ENCODE assay signal across 26 mouse cellular contexts in the genomic region with DNA sequence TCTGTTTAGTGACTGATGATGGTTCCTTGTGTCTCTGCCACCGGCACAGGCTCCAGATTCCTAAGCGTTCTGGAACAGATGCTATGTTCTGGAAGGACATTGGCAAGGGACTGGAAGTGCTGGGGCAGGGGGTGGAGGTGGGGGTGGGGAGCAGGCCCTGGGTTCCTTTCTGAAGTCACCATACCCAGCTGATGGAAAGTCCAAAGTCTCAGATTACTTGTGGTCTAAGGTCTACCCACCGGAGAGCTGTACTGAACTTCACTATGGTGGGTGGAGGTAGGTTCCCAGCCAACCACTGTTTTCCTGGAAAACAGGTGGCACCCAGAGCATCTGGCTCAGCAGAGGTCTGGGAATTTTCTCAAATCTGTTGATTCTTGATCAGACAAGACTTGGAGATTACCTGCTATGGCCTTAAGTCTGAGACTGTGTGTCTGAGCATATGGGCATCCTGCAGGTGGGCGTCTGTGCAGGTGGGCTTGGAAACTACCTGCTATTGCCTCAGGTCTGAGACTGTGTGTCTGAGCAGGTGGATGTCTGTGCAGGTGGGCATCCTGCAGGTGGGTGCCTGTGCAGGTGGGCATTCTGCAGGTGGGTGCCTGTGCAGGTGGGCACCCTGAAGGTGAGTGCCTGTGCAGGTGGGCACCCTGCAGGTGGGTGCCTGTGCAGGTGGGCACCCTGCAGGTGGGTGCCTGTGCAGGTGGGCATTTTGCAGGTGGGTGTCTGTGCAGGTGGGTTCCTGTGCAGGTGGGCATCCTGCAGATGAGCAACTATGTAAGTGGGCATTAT. TPM values are rescaled to one million over a fixed set of nuclear protein-coding genes. Genes with fewer than 3 reads are reported as not detected.
DNase-seq lines count a peak whose midpoint lies in the region; ATAC-seq and TF ChIP-seq lines count a peak whose summit lies in the region.
"Had no signal": no experiment of that assay in that cellular context is flagged by ENCODE, and none has a peak within 500 bp of the region (broad histone marks: within the 10 kb centered on the region; RNA-seq: fewer than 3 reads in every experiment).

No protein-coding gene starts in this region.

- no peak overlapping the region for H3K9ac ChIP-seq in CH12.LX (ENCODE audit: insufficient read depth, low read depth)
- no peak overlapping the region for H3K9ac ChIP-seq in intestine, embryonic 15.5 days
- H3K9ac ChIP-seq: embryonic facial prominence, embryonic 12.5 days; embryonic facial prominence, embryonic 15.5 days; heart, embryonic 12.5 days; heart, embryonic 15.5 days; hindbrain, embryonic 13.5 days had no signal

- TF ChIP-seq CTCF in spleen, adult 2 months (IDR thresholded peaks at IDR 0.05; ENCODE audit: extremely low read depth, insufficient read depth, insufficient read length, insufficient replicate concordance), result no peak
- no peak for TF ChIP-seq CTCF in CH12.LX (conservative IDR thresholded peaks at IDR 0.05 in 1 of 2, IDR thresholded peaks at IDR 0.05 in 1 of 2; ENCODE audit: low read depth in 2 of 2, low read length in 2 of 2)

- TF ChIP-seq RAD21 in CH12.LX (IDR thresholded peaks at IDR 0.05; ENCODE audit: low read depth, low read length), result no peak

- no peak overlapping the region for H3K4me2 ChIP-seq in CH12.LX (ENCODE audit: insufficient read depth, low read depth, poor library complexity, severe bottlenecking)
- H3K4me2 ChIP-seq in intestine, embryonic 15.5 days (replicated peaks), result no peak overlapping the region
- H3K4me2 ChIP-seq: embryonic facial prominence, embryonic 12.5 days; embryonic facial prominence, embryonic 15.5 days; heart, embryonic 12.5 days; heart, embryonic 15.5 days; hindbrain, embryonic 13.5 days had no signal

- peak; percentile 48 for ATAC-seq in intestine, embryonic 15.5 days
- ATAC-seq: forebrain, embryonic 14.5 days; hindbrain, embryonic 16.5 days had no signal

- TF ChIP-seq POLR2A in spleen, adult 2 months (IDR thresholded peaks at IDR 0.05; ENCODE audit: low read depth, low read length), result no peak
- no peak for TF ChIP-seq POLR2A in CH12.LX (IDR thresholded peaks at IDR 0.05; ENCODE audit: low read depth, low read length)

- in situ Hi-C loops in CH12.LX (cut with MboI; ENCODE audit: low pct_ligation_motif_present, low pct_unique_long_range_greater_than_20kb, low sequenced_read_pairs), result loop anchor here (10.0 kb wide), 1 partner anchor 54 kb away; no protein-coding TSS in a partner anchor

- dilution Hi-C loops in CH12.LX (cut with MboI; ENCODE audit: extremely low pct_ligation_motif_present, extremely low pct_unique_long_range_greater_than_20kb, low sequenced_read_pairs), result no loop called here

- no peak for DNase-seq in spleen, adult 2 months (ENCODE audit: low read depth in 1 of 2, low spot score in 2 of 2)
- DNase-seq in spleen, adult 18-20 months, result no peak
- no peak for DNase-seq in CH12.LX (ENCODE audit: extremely low read depth)
- DNase-seq in cerebellum, adult 11 months, result no peak
- no peak for DNase-seq in embryo, embryonic 10.5 days (ENCODE audit: low spot score)
- no peak for DNase-seq in B cell, adult 2 months
- DNase-seq: cerebellum, adult 2 months; gastrocnemius, postnatal 25 days; kidney, adult 11 months had no signal

- peaks cover 10% of the 10 kb centered on the region for H3K9me3 ChIP-seq in CH12.LX (replicated peaks; ENCODE audit: low read length)
- H3K9me3 ChIP-seq in intestine, embryonic 15.5 days, result no peaks in the 10 kb centered on the region
- H3K9me3 ChIP-seq: embryonic facial prominence, embryonic 12.5 days; embryonic facial prominence, embryonic 15.5 days; G1E; heart, embryonic 12.5 days; heart, embryonic 15.5 days; hindbrain, embryonic 10.5 days; hindbrain, embryonic 13.5 days had no signal

- WGBS in spleen, adult 2 months, result 71% methylated on average over 4 of the region's 4 CpGs
- 71% methylated on average over 4 of the region's 4 CpGs for WGBS in intestine, embryonic 15.5 days

- peak; percentile 59; the same call in 1 of the 2 replicates for TF ChIP-seq EP300 in CH12.LX (IDR thresholded peaks at IDR 0.05; ENCODE audit: low read length)

- peak overlapping the region; percentile 77 for H3K27ac ChIP-seq in spleen, adult 2 months (ENCODE audit: insufficient read depth, low read length)
- H3K27ac ChIP-seq in CH12.LX (ENCODE audit: insufficient read depth, low read depth), result no peak overlapping the region
- no peak overlapping the region for H3K27ac ChIP-seq in intestine, embryonic 15.5 days
- H3K27ac ChIP-seq: embryonic facial prominence, embryonic 12.5 days; embryonic facial prominence, embryonic 15.5 days; heart, embryonic 15.5 days; hindbrain, embryonic 10.5 days; hindbrain, embryonic 13.5 days had no signal

- H3K27me3 ChIP-seq in spleen, adult 2 months (ENCODE audit: control insufficient read depth, insufficient read depth, low read length), result no peaks in the 10 kb centered on the region
- peaks cover 60% of the 10 kb centered on the region for H3K27me3 ChIP-seq in CH12.LX (replicated peaks)
- no peaks in the 10 kb centered on the region for H3K27me3 ChIP-seq in intestine, embryonic 15.5 days (replicated peaks)
- H3K27me3 ChIP-seq: embryonic facial prominence, embryonic 12.5 days; embryonic facial prominence, embryonic 15.5 days; hindbrain, embryonic 13.5 days had no signal

- H3K36me3 ChIP-seq in spleen, adult 2 months (ENCODE audit: control insufficient read depth, insufficient read depth, low read length), result no peaks in the 10 kb centered on the region
- no peaks in the 10 kb centered on the region for H3K36me3 ChIP-seq in CH12.LX (replicated peaks in 1 of 2; ENCODE audit: control insufficient read depth in 1 of 2, insufficient read depth in 1 of 2, low read length in 1 of 2)
- H3K36me3 ChIP-seq in intestine, embryonic 15.5 days, result no peaks in the 10 kb centered on the region
- H3K36me3 ChIP-seq: embryonic facial prominence, embryonic 12.5 days; embryonic facial prominence, embryonic 15.5 days; G1E; heart, embryonic 12.5 days; heart, embryonic 15.5 days; hindbrain, embryonic 10.5 days; hindbrain, embryonic 13.5 days had no signal

- peak overlapping the region; percentile 31 for H3K4me3 ChIP-seq in spleen, adult 2 months (ENCODE audit: extremely low read depth, insufficient read depth, insufficient read length)
- H3K4me3 ChIP-seq in CH12.LX (replicated peaks in 1 of 3; ENCODE audit: low read depth in 2 of 3, low read length in 2 of 3, poor library complexity in 1 of 3), result peak overlapping the region in 1 of 3 experiments; percentile 30
- H3K4me3 ChIP-seq in intestine, embryonic 15.5 days (replicated peaks), result no peak overlapping the region
- H3K4me3 ChIP-seq: embryonic facial prominence, embryonic 12.5 days; embryonic facial prominence, embryonic 15.5 days; heart, embryonic 12.5 days; heart, embryonic 15.5 days; hindbrain, embryonic 10.5 days; hindbrain, embryonic 13.5 days had no signal

- no peaks in the 10 kb centered on the region for H3K79me2 ChIP-seq in CH12.LX (replicated peaks; ENCODE audit: control insufficient read depth, extremely low read depth, insufficient read depth, poor library complexity, severe bottlenecking)

- H3K4me1 ChIP-seq in spleen, adult 2 months (ENCODE audit: control insufficient read depth, insufficient read depth, insufficient read length), result peaks cover 43% of the 10 kb centered on the region
- peaks cover 33 to 72% of the 10 kb centered on the region in 2 experiments for H3K4me1 ChIP-seq in CH12.LX (ENCODE audit: control insufficient read depth in 1 of 2, insufficient read depth in 2 of 2)
- peaks cover 5% of the 10 kb centered on the region; the same call in 1 of the 2 replicates for H3K4me1 ChIP-seq in intestine, embryonic 15.5 days (replicated peaks)
- H3K4me1 ChIP-seq: embryonic facial prominence, embryonic 15.5 days; heart, embryonic 15.5 days; hindbrain, embryonic 10.5 days; hindbrain, embryonic 13.5 days had no signal

TF ChIP-seq in CH12.LX, 34 proteins besides CTCF, POLR2A, EP300 and RAD21 (continues in another document):
- TF ChIP-seq SMC3 (IDR thresholded peaks at IDR 0.05; ENCODE audit: low read depth, low read length) (no peak), MAFK (IDR thresholded peaks at IDR 0.05; ENCODE audit: insufficient replicate concordance, low read length) (peak; percentile 46; the same call in 1 of the 2 replicates), ETS1 (conservative IDR thresholded peaks at IDR 0.05; ENCODE audit: low read depth, low read length) (peak; percentile 73), USF2 (conservative IDR thresholded peaks at IDR 0.05; ENCODE audit: low read depth, low read length) (no peak), MAX (IDR thresholded peaks at IDR 0.05; ENCODE audit: low read length) (no peak), E2F4 (IDR thresholded peaks at IDR 0.05; ENCODE audit: insufficient replicate concordance, low read depth, low read length) (no peak), CHD2 (IDR thresholded peaks at IDR 0.05; ENCODE audit: low read length) (peak; percentile 78), ELF1 (IDR thresholded peaks at IDR 0.05; ENCODE audit: low read depth, low read length) (no peak), MXI1 (IDR thresholded peaks at IDR 0.05; ENCODE audit: low read depth, low read length) (no peak), JUND (conservative IDR thresholded peaks at IDR 0.05; ENCODE audit: low read depth, low read length) (no peak), ZMIZ1 (IDR thresholded peaks at IDR 0.05; ENCODE audit: low read depth, low read length) (no peak), TCF12 (IDR thresholded peaks at IDR 0.05; ENCODE audit: low read depth, low read length) (peak; percentile 55; the same call in 1 of the 2 replicates), IRF4 (IDR thresholded peaks at IDR 0.05; ENCODE audit: low read depth, low read length) (no peak), PAX5 (IDR thresholded peaks at IDR 0.05; ENCODE audit: low read length) (no peak), SIN3A (IDR thresholded peaks at IDR 0.05; ENCODE audit: low read length) (peak; percentile 47)

RNA-seq across cellular contexts. Expression of a gene that starts 21.8 kb away (rescaled TPM):
- 78.1 and 82.7 TPM in 2 replicates for polyA plus RNA-seq in spleen, adult 2 months (2012; rRNA removed)
- total RNA-seq in CH12.LX (2012; rRNA removed) (0.64 and 0.80 TPM in 2 replicates), CH12.LX (2014; rRNA removed) (1.2 and 1.5 TPM in 2 replicates)
- polyA plus RNA-seq in CH12.LX (2012; ENCODE audit: insufficient read length, low read depth), result 1.2 and 1.3 TPM in 2 replicates
- polyA plus RNA-seq in intestine, embryonic 15.5 days (2015; fragmentation: Nextera tagmentation; extraction: Ambion mirVana), result 4.7 and 4.8 TPM in 2 replicates
- polyA plus RNA-seq: G1E had no signal

RNA-seq across cellular contexts. Expression of a gene that starts 47.5 kb away (rescaled TPM):
- polyA plus RNA-seq in spleen, adult 2 months (2012; rRNA removed), result 4.0 and 4.6 TPM in 2 replicates
- 0.17 TPM in 1 of 2 replicates, not detected in the other for total RNA-seq in CH12.LX (2012; rRNA removed)
- total RNA-seq in CH12.LX (2014; rRNA removed), result not detected in 2 replicates
- 0.16 TPM in 1 of 2 replicates, not detected in the other for polyA plus RNA-seq in CH12.LX (2012; ENCODE audit: insufficient read length, low read depth)
- polyA plus RNA-seq in intestine, embryonic 15.5 days (2015; fragmentation: Nextera tagmentation; extraction: Ambion mirVana), result 0.15 and 0.28 TPM in 2 replicates
- total RNA-seq: adrenal gland, adult 2 months; adrenal gland, postnatal 14 days; G1E; gastrocnemius, adult 8-10 months; gastrocnemius, postnatal 25 days; heart, adult 18-20 months; heart, postnatal 10 days; heart, postnatal 36 days had no signal
- polyA plus RNA-seq: heart, embryonic 12.5 days; hindbrain, embryonic 10.5 days had no signal

RNA-seq across cellular contexts. Expression of a gene that starts 49.2 kb away (rescaled TPM):
- polyA plus RNA-seq in spleen, adult 2 months (2012; rRNA removed), result 0.08 TPM in 1 of 2 replicates, not detected in the other
- total RNA-seq in CH12.LX (2012; rRNA removed) (0.21 TPM in 1 of 2 replicates, not detected in the other), CH12.LX (2014; rRNA removed) (0.23 TPM in 1 of 2 replicates, not detected in the other)
- polyA plus RNA-seq in CH12.LX (2012; ENCODE audit: insufficient read length, low read depth), result not detected in 2 replicates
- 0.11 and 0.31 TPM in 2 replicates for polyA plus RNA-seq in intestine, embryonic 15.5 days (2015; fragmentation: Nextera tagmentation; extraction: Ambion mirVana)
- total RNA-seq: gastrocnemius, adult 8-10 months; gastrocnemius, postnatal 25 days; heart, adult 18-20 months; heart, postnatal 10 days; heart, postnatal 36 days had no signal
- polyA plus RNA-seq: forebrain, embryonic 11.5 days; forebrain, embryonic 14.5 days; G1E; heart, embryonic 12.5 days; heart, embryonic 15.5 days; hindbrain, embryonic 10.5 days; hindbrain, embryonic 13.5 days; hindbrain, embryonic 16.5 days had no signal

Comparison
In these comparisons a context has a peak if more than half of its experiments do, and no peak if none do; other contexts are left out.
1. RNA of a gene that starts 21.8 kb away (polyA plus RNA-seq): 78.1 to 82.7 TPM in spleen, adult 2 months; 4.7 to 4.8 TPM in intestine, embryonic 15.5 days and 1.2 to 1.3 TPM in CH12.LX; every median in the first group is over 10 times any median in the second.